Mouse (Mus musculus): ENCODE measurements at regions not wholly inside any gene's neighbourhood (a gene's known extent, or its start where the extent isn't known, plus 50 kb on each side); places are given as distances from the start of the nearest gene placed in this dataset.
A peak's percentile ranks its signal among the peaks of the same experiment; 100 is the strongest.

GRCm38 (mm10) chr2:82508595-82508994 lies 434.8 kb upstream of the Fsip2 start:
- DNase-seq, result no peak

- no peak for DNase-seq
Measured at GRCm38 (mm10) chr2:82515165-82515564, 428.3 kb upstream of the Fsip2 start.

GRCm38 (mm10) chr2:82519951-82520350 lies 423.5 kb upstream of the Fsip2 start:
- no peak for DNase-seq

- DNase-seq, result no peak
Measured at GRCm38 (mm10) chr2:82538958-82539357, 404.5 kb upstream of the Fsip2 start.

- DNase-seq, result no peak
Measured at GRCm38 (mm10) chr2:82540676-82541075, 402.8 kb upstream of the Fsip2 start.

GRCm38 (mm10) chr2:82570358-82570757 lies 373.1 kb upstream of the Fsip2 start:
- DNase-seq, result no peak

GRCm38 (mm10) chr2:82572099-82572498 lies 371.3 kb upstream of the Fsip2 start:
- peak; percentile 3 for DNase-seq

- no peak for DNase-seq
Measured at GRCm38 (mm10) chr2:82573841-82574240, 369.6 kb upstream of the Fsip2 start.

GRCm38 (mm10) chr2:82579665-82580064 lies 363.8 kb upstream of the Fsip2 start:
- no peak for DNase-seq

- no peak for DNase-seq
Measured at GRCm38 (mm10) chr2:82616185-82616584, 327.2 kb upstream of the Fsip2 start.

GRCm38 (mm10) chr2:82620553-82620952 lies 322.9 kb upstream of the Fsip2 start:
- DNase-seq, result no peak

GRCm38 (mm10) chr2:82644428-82644827 lies 299.0 kb upstream of the Fsip2 start:
- DNase-seq, result no peak
